Mouse (Mus musculus): Measurements from ENCODE around the gene Btbd9.

GRCm38 (mm10) chr17:30242647-30243046 lies 333.6 kb downstream of the Btbd9 start:
- no peak for TF ChIP-seq CTCF (IDR thresholded peaks at IDR 0.05; ENCODE audit: low read depth)
- TF ChIP-seq EP300 (IDR thresholded peaks at IDR 0.05; ENCODE audit: low read depth), result no peak

All from heart, postnatal 0 days (tissue).